8 mouse cellular contexts compared by ENCODE assay signal in the genomic region with DNA sequence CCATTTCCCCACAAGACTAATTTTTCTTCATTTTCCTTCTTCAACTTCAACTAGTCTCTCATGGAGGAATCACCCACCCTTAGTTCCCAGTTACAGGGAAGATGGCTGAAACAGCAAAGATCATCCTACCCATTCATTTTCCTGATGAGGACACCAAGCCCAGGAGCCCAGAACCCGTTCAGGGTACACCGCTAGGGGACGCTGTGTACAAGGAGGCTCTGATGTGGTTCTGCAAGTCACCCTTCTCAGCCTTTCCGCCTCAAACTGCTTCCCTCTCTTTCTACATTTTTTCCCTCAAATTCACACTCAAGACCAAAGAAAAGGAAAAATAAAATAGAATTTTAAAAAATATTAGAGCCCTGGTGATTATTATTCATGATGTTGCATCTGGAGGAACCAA. TPM values are rescaled to one million over a fixed set of nuclear protein-coding genes. Genes with fewer than 3 reads are reported as not detected.
DNase-seq lines count a peak whose midpoint lies in the region; ATAC-seq and TF ChIP-seq lines count a peak whose summit lies in the region.

No protein-coding gene starts in this region.

- H3K4me3 ChIP-seq in embryonic facial prominence, embryonic 13.5 days, result peak overlapping the region; percentile 80
- peak overlapping the region; percentile 80 for H3K4me3 ChIP-seq in heart, embryonic 12.5 days
- peak overlapping the region; percentile 77 for H3K4me3 ChIP-seq in kidney, embryonic 15.5 days (replicated peaks)
- peak overlapping the region in 1 of 2 experiments; percentile 2; a peak in 1 of 4 replicates for H3K4me3 ChIP-seq in liver, embryonic 14.5 days (ENCODE audit: insufficient read depth in 1 of 2, low read depth in 2 of 2, low read length in 2 of 2)
- peak overlapping the region; percentile 58 for H3K4me3 ChIP-seq in neural tube, embryonic 11.5 days (ENCODE audit: low read depth, low read length)

- H3K4me1 ChIP-seq in embryonic facial prominence, embryonic 13.5 days, result peaks cover 50% of the 10 kb centered on the region
- peaks cover 29% of the 10 kb centered on the region for H3K4me1 ChIP-seq in heart, embryonic 12.5 days (replicated peaks)
- H3K4me1 ChIP-seq in kidney, embryonic 15.5 days, result peaks cover 32% of the 10 kb centered on the region
- no peaks in the 10 kb centered on the region; a peak in 1 of 4 replicates for H3K4me1 ChIP-seq in liver, embryonic 14.5 days (replicated peaks; ENCODE audit: control insufficient read depth in 2 of 2, insufficient read depth in 2 of 2, low read length in 1 of 2)
- no peaks in the 10 kb centered on the region for H3K4me1 ChIP-seq in neural tube, embryonic 11.5 days (ENCODE audit: control insufficient read depth, insufficient read depth, low read length)

- WGBS in embryonic facial prominence, embryonic 13.5 days, result 3% methylated on average over 4 of the region's 4 CpGs
- 7% methylated on average over 4 of the region's 4 CpGs for WGBS in heart, embryonic 12.5 days
- WGBS in kidney, embryonic 15.5 days, result 5% methylated on average over 4 of the region's 4 CpGs
- WGBS in liver, embryonic 14.5 days (ENCODE audit: insufficient replicate concordance), result 3% methylated on average over 4 of the region's 4 CpGs
- WGBS in neural tube, embryonic 11.5 days, result 3% methylated on average over 4 of the region's 4 CpGs

- peak overlapping the region; percentile 79 for H3K4me2 ChIP-seq in embryonic facial prominence, embryonic 13.5 days
- H3K4me2 ChIP-seq in heart, embryonic 12.5 days, result peak overlapping the region; percentile 98
- H3K4me2 ChIP-seq in kidney, embryonic 15.5 days, result peak overlapping the region; percentile 96
- peak overlapping the region; percentile 66 for H3K4me2 ChIP-seq in liver, embryonic 14.5 days (ENCODE audit: low read depth)
- peak overlapping the region; percentile 95 for H3K4me2 ChIP-seq in neural tube, embryonic 11.5 days (ENCODE audit: low read depth)

- peak overlapping the region; percentile 91 for H3K9ac ChIP-seq in embryonic facial prominence, embryonic 13.5 days
- no peak overlapping the region for H3K9ac ChIP-seq in heart, embryonic 12.5 days
- H3K9ac ChIP-seq in kidney, embryonic 15.5 days, result no peak overlapping the region
- no peak overlapping the region for H3K9ac ChIP-seq in liver, embryonic 14.5 days (replicated peaks)
- H3K9ac ChIP-seq in neural tube, embryonic 11.5 days (ENCODE audit: low read length), result no peak overlapping the region; the same call in 1 of the 2 replicates

- TF ChIP-seq CTCF in liver, embryonic 14.5 days (IDR thresholded peaks at IDR 0.05; ENCODE audit: low read depth), result peak; percentile 82

- peak; percentile 18 to 43 for DNase-seq in cerebellum, adult 18-20 months
- no peak for DNase-seq in cerebellum, adult 11-12 months
- peak; percentile 12 to 22 (median 14) for DNase-seq in liver, embryonic 14.5 days (ENCODE audit: low read depth in 3 of 3, low spot score in 3 of 3)
- peak; percentile 84 for DNase-seq in neural tube, embryonic 11.5 days (ENCODE audit: low spot score)
- DNase-seq in testis, postnatal 14 days (ENCODE audit: low spot score), result peak; percentile 77

- H3K27ac ChIP-seq in embryonic facial prominence, embryonic 13.5 days, result peak overlapping the region; percentile 97
- H3K27ac ChIP-seq in heart, embryonic 12.5 days (ENCODE audit: poor library complexity, severe bottlenecking), result no peak overlapping the region
- H3K27ac ChIP-seq in kidney, embryonic 15.5 days, result 0 out of 2 replicates have a peak overlapping the region, but pooled peaks have one; percentile 90
- no peak overlapping the region for H3K27ac ChIP-seq in liver, embryonic 14.5 days
- H3K27ac ChIP-seq in neural tube, embryonic 11.5 days (ENCODE audit: low read depth, low read length), result no peak overlapping the region

- no peaks in the 10 kb centered on the region for H3K27me3 ChIP-seq in embryonic facial prominence, embryonic 13.5 days
- H3K27me3 ChIP-seq in heart, embryonic 12.5 days (replicated peaks), result no peaks in the 10 kb centered on the region
- no peaks in the 10 kb centered on the region for H3K27me3 ChIP-seq in kidney, embryonic 15.5 days
- H3K27me3 ChIP-seq in liver, embryonic 14.5 days (ENCODE audit: control insufficient read depth, insufficient read depth, low read length), result peaks cover 18% of the 10 kb centered on the region
- no peaks in the 10 kb centered on the region for H3K27me3 ChIP-seq in neural tube, embryonic 11.5 days (ENCODE audit: control insufficient read depth, insufficient read depth, low read length)

- peaks cover 4% of the 10 kb centered on the region; the same call in 1 of the 2 replicates for H3K36me3 ChIP-seq in embryonic facial prominence, embryonic 13.5 days
- no peaks in the 10 kb centered on the region for H3K36me3 ChIP-seq in heart, embryonic 12.5 days
- H3K36me3 ChIP-seq in kidney, embryonic 15.5 days, result no peaks in the 10 kb centered on the region
- H3K36me3 ChIP-seq in liver, embryonic 14.5 days (replicated peaks; ENCODE audit: control insufficient read depth, insufficient read depth, low read depth), result no peaks in the 10 kb centered on the region
- no peaks in the 10 kb centered on the region for H3K36me3 ChIP-seq in neural tube, embryonic 11.5 days (ENCODE audit: control insufficient read depth, insufficient read depth, low read length)

- ATAC-seq in embryonic facial prominence, embryonic 13.5 days (ENCODE audit: insufficient number of reproducible peaks, insufficient read depth, low FRiP score, low TSS enrichment, low read depth), result no peak
- ATAC-seq in heart, embryonic 12.5 days (ENCODE audit: insufficient number of reproducible peaks, low FRiP score), result no peak
- ATAC-seq in kidney, embryonic 15.5 days (replicated peaks; ENCODE audit: low FRiP score), result no peak
- no peak for ATAC-seq in liver, embryonic 14.5 days (ENCODE audit: insufficient read depth)
- no peak for ATAC-seq in neural tube, embryonic 11.5 days (ENCODE audit: insufficient read depth, low FRiP score, low TSS enrichment)

- no peaks in the 10 kb centered on the region for H3K9me3 ChIP-seq in embryonic facial prominence, embryonic 13.5 days
- H3K9me3 ChIP-seq in heart, embryonic 12.5 days (replicated peaks), result no peaks in the 10 kb centered on the region
- no peaks in the 10 kb centered on the region for H3K9me3 ChIP-seq in kidney, embryonic 15.5 days (replicated peaks)
- no peaks in the 10 kb centered on the region for H3K9me3 ChIP-seq in liver, embryonic 14.5 days (ENCODE audit: control insufficient read depth, low read length)
- H3K9me3 ChIP-seq in neural tube, embryonic 11.5 days (ENCODE audit: control insufficient read depth, low read length), result no peaks in the 10 kb centered on the region

- TF ChIP-seq EP300 in liver, embryonic 14.5 days (IDR thresholded peaks at IDR 0.05; ENCODE audit: low read depth), result no peak

RNA-seq across cellular contexts. Expression of a gene that starts 1.9 kb away (rescaled TPM):
- polyA plus RNA-seq in embryonic facial prominence, embryonic 13.5 days (2015; fragmentation: Nextera tagmentation; extraction: Ambion mirVana), result 138 and 142 TPM in 2 replicates
- 14.8 and 16.5 TPM in 2 replicates for polyA plus RNA-seq in heart, embryonic 12.5 days (2016; fragmentation: Nextera tagmentation; extraction: Ambion mirVana)
- 30.5 and 40.9 TPM in 2 replicates for polyA plus RNA-seq in kidney, embryonic 15.5 days (2015; fragmentation: Nextera tagmentation; extraction: Ambion mirVana)
- 0.99 and 1.0 TPM in 2 replicates for polyA plus RNA-seq in liver, embryonic 14.5 days (2012; rRNA removed)
- polyA plus RNA-seq in liver, embryonic 14.5 days (2014; fragmentation: Nextera tagmentation; extraction: Ambion mirVana), result 2.1 and 2.5 TPM in 2 replicates
- polyA plus RNA-seq in neural tube, embryonic 11.5 days (2014; fragmentation: Nextera tagmentation; extraction: Ambion mirVana), result 60.3 and 69.8 TPM in 2 replicates

Comparison
In these comparisons a context has a peak if more than half of its experiments do, and no peak if none do; other contexts are left out.
1. H3K27ac ChIP-seq: peak in embryonic facial prominence, embryonic 13.5 days (single experiment) and kidney, embryonic 15.5 days (single experiment); none in heart, embryonic 12.5 days (single experiment), liver, embryonic 14.5 days (single experiment) and neural tube, embryonic 11.5 days (single experiment).
2. Peak in every context shown above with its lines, with median percentiles within 50 percentile points of each other: H3K4me2 ChIP-seq.